Mouse (Mus musculus) stomach, embryonic 14.5 days (tissue): Measurements from ENCODE around the gene Slc25a25. TPM values are rescaled to one million over a fixed set of nuclear protein-coding genes. Genes with fewer than 3 reads are reported as not detected.
A peak's percentile ranks its signal among the peaks of the same experiment; 100 is the strongest.

Experiments used
- ATAC-seq: fragments of 200-750 bp; cut with Nextera tagmentation; 2 replicates; pipeline ENCODE4 v1.8.0; 2017; ENCODE audit warnings: low read depth, moderate TSS enrichment; ENCODE audit not compliant: insufficient number of reproducible peaks, insufficient read depth, low FRiP score
- H3K27ac ChIP-seq: fragments of 300-500 bp; sonication (generic); 2 replicates; pipeline ENCODE4 v1.5.1; 2014; ENCODE audit warnings: mild to moderate bottlenecking, low read length, moderate library complexity, mixed read lengths
- H3K27me3 ChIP-seq: fragments of 300-500 bp; sonication (generic); 2 replicates; pipeline ENCODE4 v1.6.1; 2014; ENCODE audit warnings: low read length, control low read depth, mixed read lengths; ENCODE audit not compliant: control insufficient read depth, insufficient read depth
- H3K36me3 ChIP-seq: fragments of 300-500 bp; sonication (generic); 2 replicates; pipeline ENCODE4 v1.6.1; 2014; ENCODE audit warnings: mild to moderate bottlenecking, control low read depth, low read length, moderate library complexity, mixed read lengths; ENCODE audit not compliant: control insufficient read depth, insufficient read depth
- H3K4me1 ChIP-seq: fragments of 300-500 bp; sonication (generic); 2 replicates; pipeline ENCODE4 v1.6.1; 2014; ENCODE audit warnings: low read length, control low read depth, mixed read lengths; ENCODE audit not compliant: control insufficient read depth, insufficient read depth
- H3K4me2 ChIP-seq: fragments of 300-500 bp; sonication (generic); replicated peaks from 2 replicates; pipeline ENCODE4 v1.6.1; 2014; ENCODE audit warnings: low read depth, low read length, control low read depth
- H3K4me3 ChIP-seq: fragments of 300-500 bp; sonication (generic); 2 replicates; pipeline ENCODE4 v1.5.1; 2014; ENCODE audit warnings: low read depth, low read length, control low read depth
- H3K9ac ChIP-seq: fragments of 300-500 bp; sonication (generic); replicated peaks from 2 replicates; pipeline ENCODE4 v1.6.1; 2014; ENCODE audit warnings: low read depth, mild to moderate bottlenecking, control low read depth, low read length, moderate library complexity, mixed read lengths
- H3K9me3 ChIP-seq: fragments of 300-500 bp; sonication (generic); 2 replicates; pipeline ENCODE4 v1.6.1; 2016; ENCODE audit warnings: low read depth, low read length, control low read depth; ENCODE audit not compliant: control insufficient read depth
- WGBS: fragments of 180-500 bp; shearing (Covaris S2); extraction: QIAGEN DNeasy Blood & Tissue Kit; methylation state at CpG from one replicate; pipeline ENCODE4 v1.1.7; 2014; 5-methylcytosine and 5-hydroxymethylcytosine counted together
- polyA plus RNA-seq: library from polyadenylated mRNA; unstranded; fragments of >200 nt; fragmentation: Nextera tagmentation; extraction: Ambion mirVana; gene quantifications from 2 replicates; pipeline ENCODE4 v1.2.1, GENCODE M21; 2014

Gene Slc25a25
- polyA plus RNA-seq, 1 experiment from 2014 or later: 13.7 TPM

- Histone ChIP-seq H3K4me3 (no peak overlapping the region), H3K9me3 (no peaks in the 10 kb centered on the region), H3K4me1 (peaks cover 44% of the 10 kb centered on the region), H3K27me3 (no peaks in the 10 kb centered on the region), H3K9ac (no peak overlapping the region), H3K4me2 (peak overlapping the region; percentile 31; the same call in 1 of the 2 replicates), H3K36me3 (no peaks in the 10 kb centered on the region), H3K27ac (peak overlapping the region; percentile 73; the same call in 1 of the 2 replicates)
- WGBS: 70% methylated on average over 4 of the region's 4 CpGs
- ATAC-seq: no peak
Measured at GRCm38 (mm10) chr2:32429215-32429891, 21.9 kb downstream of the Slc25a25 start.

DNA sequence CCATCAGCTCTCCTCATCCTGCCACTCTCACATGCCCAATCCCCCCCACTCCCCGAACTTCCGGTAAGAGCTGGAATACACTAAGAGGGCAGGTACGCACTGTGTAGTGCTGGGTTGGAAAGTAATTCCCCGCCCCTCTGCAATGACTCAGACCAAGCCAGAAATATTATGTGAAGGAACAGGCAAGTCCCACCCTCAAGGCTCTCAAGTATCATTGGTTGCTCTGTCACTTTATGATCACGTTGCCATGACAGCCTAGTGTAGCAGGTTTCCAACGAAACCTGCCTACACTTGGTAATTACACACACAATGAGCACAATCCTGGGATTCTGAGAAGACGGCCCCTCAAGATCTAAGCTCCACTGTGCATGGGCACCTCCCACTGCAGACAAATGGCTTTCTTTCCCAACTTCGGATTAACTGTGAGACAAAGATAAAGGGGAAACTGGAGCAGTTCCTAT, 23.0 kb downstream of the Slc25a25 start:
- H3K4me3 ChIP-seq: no peak overlapping the region
- H3K36me3 ChIP-seq: no peaks in the 10 kb centered on the region
- H3K27ac ChIP-seq: peak overlapping the region; percentile 73
- no peaks in the 10 kb centered on the region for H3K9me3 ChIP-seq
- ATAC-seq: peak; percentile 74
- H3K27me3 ChIP-seq: no peaks in the 10 kb centered on the region
- peak overlapping the region; percentile 31 for H3K4me2 ChIP-seq
- H3K4me1 ChIP-seq: peaks cover 52% of the 10 kb centered on the region
- 41% methylated on average over 8 of the region's 8 CpGs for WGBS
- no peak overlapping the region for H3K9ac ChIP-seq

DNA sequence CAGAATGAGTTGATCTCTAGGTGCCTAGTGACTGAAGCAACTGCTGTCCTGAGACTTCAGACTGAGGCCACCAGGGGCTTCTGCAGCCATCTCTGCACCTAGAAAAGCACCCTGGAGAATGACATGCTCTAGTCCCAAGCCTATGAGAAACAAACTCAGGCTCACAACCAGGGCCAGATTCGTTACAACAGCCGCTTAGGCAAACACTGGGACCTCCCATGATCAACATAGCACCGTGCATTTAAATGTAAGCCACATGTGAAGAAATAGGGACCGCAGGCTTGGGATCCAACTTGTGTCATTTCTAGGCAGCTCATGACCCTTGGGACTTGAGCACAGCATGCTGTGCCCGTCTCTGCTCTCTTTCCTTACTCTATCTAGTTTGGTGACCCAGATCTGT, 23.5 kb downstream of the Slc25a25 start:
- Histone ChIP-seq H3K4me3 (no peak overlapping the region), H3K27me3 (no peaks in the 10 kb centered on the region), H3K27ac (peak overlapping the region; percentile 73; the same call in 1 of the 2 replicates), H3K36me3 (no peaks in the 10 kb centered on the region), H3K4me2 (peak overlapping the region; percentile 31; the same call in 1 of the 2 replicates), H3K4me1 (peaks cover 57% of the 10 kb centered on the region), H3K9ac (no peak overlapping the region), H3K9me3 (no peaks in the 10 kb centered on the region)
- WGBS: 78% methylated on average over 5 of the region's 5 CpGs
- ATAC-seq: no peak

- 84% methylated on average over 1 of the region's 1 CpGs for WGBS
- no peak overlapping the region for H3K27ac ChIP-seq
- peaks cover 3% of the 10 kb centered on the region for H3K36me3 ChIP-seq
- H3K27me3 ChIP-seq: no peaks in the 10 kb centered on the region
- no peaks in the 10 kb centered on the region for H3K9me3 ChIP-seq
- no peak for ATAC-seq
- peaks cover 55% of the 10 kb centered on the region for H3K4me1 ChIP-seq
- no peak overlapping the region for H3K9ac ChIP-seq
- no peak overlapping the region for H3K4me3 ChIP-seq
- H3K4me2 ChIP-seq: no peak overlapping the region
Measured at GRCm38 (mm10) chr2:32426141-32426540, 25.1 kb downstream of the Slc25a25 start.

DNA sequence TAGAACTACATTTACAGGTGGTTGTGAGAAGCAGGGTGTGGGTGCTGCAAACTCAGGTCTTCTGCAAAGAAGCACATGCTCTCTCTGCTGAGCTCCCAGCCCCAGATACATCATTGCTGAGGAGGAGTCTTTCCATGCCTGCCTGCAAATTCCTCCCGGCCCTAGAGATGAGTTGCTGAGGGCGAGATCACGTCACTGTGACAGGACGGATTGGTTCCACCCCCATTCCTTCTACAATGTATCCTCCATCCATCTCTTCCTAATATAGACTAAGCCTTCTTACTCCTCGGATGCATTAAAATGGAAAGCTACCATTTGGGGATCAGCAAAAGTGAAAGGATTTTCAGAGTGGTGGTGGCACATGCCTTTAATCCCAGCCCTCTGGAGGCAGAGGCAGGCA, 25.7 kb downstream of the Slc25a25 start:
- Histone ChIP-seq H3K27ac (no peak overlapping the region), H3K4me3 (no peak overlapping the region), H3K36me3 (peaks cover 8% of the 10 kb centered on the region), H3K27me3 (no peaks in the 10 kb centered on the region), H3K9ac (no peak overlapping the region), H3K4me1 (peaks cover 52% of the 10 kb centered on the region), H3K9me3 (no peaks in the 10 kb centered on the region), H3K4me2 (no peak overlapping the region)
- no peak for ATAC-seq
- WGBS: 48% methylated on average over 5 of the region's 5 CpGs

GRCm38 (mm10) chr2:32424796-32425195, 26.4 kb downstream of the Slc25a25 start:
- H3K27me3 ChIP-seq: no peaks in the 10 kb centered on the region
- 41% methylated on average over 3 of the region's 3 CpGs for WGBS
- no peaks in the 10 kb centered on the region for H3K9me3 ChIP-seq
- peak overlapping the region; percentile 18; the same call in 1 of the 2 replicates for H3K9ac ChIP-seq
- H3K4me3 ChIP-seq: no peak overlapping the region
- H3K4me2 ChIP-seq: no peak overlapping the region
- no peak for ATAC-seq
- H3K27ac ChIP-seq: peak overlapping the region; percentile 90
- H3K36me3 ChIP-seq: peaks cover 12% of the 10 kb centered on the region
- H3K4me1 ChIP-seq: peaks cover 46% of the 10 kb centered on the region

DNA sequence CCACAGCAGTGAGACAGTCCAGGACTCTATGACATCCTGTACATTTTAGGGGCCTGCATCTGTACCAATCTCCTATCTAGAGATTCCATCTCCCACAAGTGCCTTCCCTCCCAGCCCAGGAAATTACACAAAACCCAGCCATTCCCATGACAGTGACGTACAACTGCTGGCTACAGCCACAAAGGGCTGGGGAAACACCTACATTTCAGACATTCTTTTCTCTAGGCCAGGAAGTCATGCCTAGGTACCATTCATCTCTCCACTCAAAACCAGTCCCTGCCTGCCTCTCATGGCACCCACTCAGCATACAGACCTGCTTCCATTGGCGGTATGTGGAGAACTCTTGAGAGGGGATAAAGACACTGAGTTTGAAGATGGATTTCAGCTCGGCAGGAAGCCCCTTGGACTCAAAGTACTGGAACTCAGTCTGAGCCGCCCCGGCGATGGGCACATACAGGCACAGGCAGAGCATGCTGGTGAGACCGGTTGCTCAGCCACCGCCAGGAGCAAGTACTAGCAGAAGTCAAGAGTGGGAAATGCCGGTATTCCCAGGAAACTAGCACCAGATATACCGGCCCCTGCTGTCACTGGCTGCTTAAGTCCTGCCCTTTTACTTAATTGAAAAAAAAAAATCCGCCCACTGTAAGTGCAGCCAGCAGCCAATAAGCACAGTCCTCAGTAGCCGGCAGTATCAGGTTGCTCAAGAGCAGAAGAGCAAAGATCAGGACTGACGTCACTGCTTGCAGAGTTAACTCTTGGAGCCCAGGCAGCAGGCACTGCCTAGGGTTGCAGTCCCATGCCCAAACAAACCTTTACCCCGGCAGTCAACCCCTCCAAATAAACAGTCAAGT, 27.5 kb downstream of the Slc25a25 start:
- Histone ChIP-seq H3K27ac (peak overlapping the region; percentile 90), H3K4me2 (peak overlapping the region; percentile 84), H3K9me3 (no peaks in the 10 kb centered on the region), H3K36me3 (peaks cover 18% of the 10 kb centered on the region), H3K4me3 (peak overlapping the region; percentile 27), H3K4me1 (peaks cover 35% of the 10 kb centered on the region), H3K9ac (no peak overlapping the region), H3K27me3 (no peaks in the 10 kb centered on the region)
- ATAC-seq: peak; percentile 90
- 3% methylated on average over 14 of the region's 14 CpGs for WGBS

- Histone ChIP-seq H3K27me3 (no peaks in the 10 kb centered on the region), H3K27ac (no peak overlapping the region)
Measured at GRCm38 (mm10) chr2:32421851-32422251, 29.4 kb downstream of the Slc25a25 start.

More at GRCm38 (mm10) chr2:32421851-32422251, 29.4 kb downstream of the Slc25a25 start:
- Histone ChIP-seq H3K9ac (no peak overlapping the region), H3K4me1 (peaks cover 23% of the 10 kb centered on the region), H3K9me3 (no peaks in the 10 kb centered on the region), H3K36me3 (peaks cover 34% of the 10 kb centered on the region), H3K4me2 (no peak overlapping the region), H3K4me3 (no peak overlapping the region)
- 96% methylated on average over 6 of the region's 6 CpGs for WGBS
- no peak for ATAC-seq
